Mouse (Mus musculus): Measurements from ENCODE around the gene Gins2. TPM values are rescaled to one million over a fixed set of nuclear protein-coding genes. Genes with fewer than 3 reads are reported as not detected.

Gene Gins2
- polyA plus RNA-seq, 2 experiments, result 37.5 to 63.4 TPM

- no peak for DNase-seq (ENCODE audit: low read depth in 3 of 3, low spot score in 3 of 3)
- no peak overlapping the region for H3K27ac ChIP-seq
- no peak overlapping the region for H3K9ac ChIP-seq (replicated peaks)
- no peak for ATAC-seq (ENCODE audit: insufficient read depth)
- TF ChIP-seq EP300 (IDR thresholded peaks at IDR 0.05; ENCODE audit: low read depth) (no peak), CTCF (IDR thresholded peaks at IDR 0.05; ENCODE audit: low read depth) (no peak)
- 54% methylated on average over 7 of the region's 8 CpGs for WGBS (ENCODE audit: insufficient replicate concordance)
- H3K36me3 ChIP-seq (replicated peaks; ENCODE audit: control insufficient read depth, insufficient read depth, low read depth), result no peaks in the 10 kb centered on the region
- no peaks in the 10 kb centered on the region for H3K9me3 ChIP-seq (ENCODE audit: control insufficient read depth, low read length)
- H3K27me3 ChIP-seq (ENCODE audit: control insufficient read depth, insufficient read depth, low read length), result no peaks in the 10 kb centered on the region
- H3K4me3 ChIP-seq (ENCODE audit: insufficient read depth in 1 of 2, low read depth in 2 of 2, low read length in 2 of 2), result no peak overlapping the region
- peaks cover 0 to 4% of the 10 kb centered on the region in 2 experiments; a peak in 1 of 4 replicates for H3K4me1 ChIP-seq (replicated peaks; ENCODE audit: control insufficient read depth in 2 of 2, insufficient read depth in 2 of 2, low read length in 1 of 2)
- no peak overlapping the region for H3K4me2 ChIP-seq (ENCODE audit: low read depth)
Observed at GRCm38 (mm10) chr8:120616663-120617626, 27.8 kb upstream of the Gins2 start.

DNA sequence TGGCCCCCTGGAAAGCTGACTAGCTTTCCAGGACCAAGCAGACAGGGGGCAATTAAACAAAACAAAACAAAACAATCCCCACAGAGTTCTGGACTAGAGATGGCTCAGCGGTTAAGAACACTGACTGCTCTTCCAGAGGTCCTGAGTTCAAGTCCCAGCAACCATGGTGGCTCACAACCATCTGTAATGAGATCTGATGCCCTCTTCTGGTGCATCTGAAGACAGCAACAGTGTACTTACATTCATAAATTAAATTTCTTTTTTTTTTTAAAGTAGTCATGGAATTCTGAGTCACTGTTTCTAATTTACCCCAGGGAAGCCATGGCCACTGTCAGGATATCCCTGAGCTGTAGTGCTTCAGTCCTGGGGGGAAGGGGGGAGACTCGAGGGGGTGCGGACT, 25.4 kb upstream of the Gins2 start:
- H3K9me3 ChIP-seq (ENCODE audit: control insufficient read depth, low read length), result no peaks in the 10 kb centered on the region
- no peak overlapping the region for H3K4me3 ChIP-seq (ENCODE audit: insufficient read depth in 1 of 2, low read depth in 2 of 2, low read length in 2 of 2)
- H3K27ac ChIP-seq, result no peak overlapping the region
- no peak overlapping the region for H3K9ac ChIP-seq (replicated peaks)
- ATAC-seq (ENCODE audit: insufficient read depth), result no peak
- DNase-seq (ENCODE audit: low read depth in 3 of 3, low spot score in 3 of 3), result no peak
- no peak overlapping the region for H3K4me2 ChIP-seq (ENCODE audit: low read depth)
- H3K27me3 ChIP-seq (ENCODE audit: control insufficient read depth, insufficient read depth, low read length), result no peaks in the 10 kb centered on the region
- 71% methylated on average over 3 of the region's 3 CpGs for WGBS (ENCODE audit: insufficient replicate concordance)
- H3K36me3 ChIP-seq (replicated peaks; ENCODE audit: control insufficient read depth, insufficient read depth, low read depth), result no peaks in the 10 kb centered on the region
- no peaks in the 10 kb centered on the region for H3K4me1 ChIP-seq (replicated peaks; ENCODE audit: control insufficient read depth in 2 of 2, insufficient read depth in 2 of 2, low read length in 1 of 2)
- no peak for TF ChIP-seq CTCF (IDR thresholded peaks at IDR 0.05; ENCODE audit: low read depth)
- no peak for TF ChIP-seq EP300 (IDR thresholded peaks at IDR 0.05; ENCODE audit: low read depth)

- Histone ChIP-seq H3K9me3 (ENCODE audit: control insufficient read depth, low read length) (no peaks in the 10 kb centered on the region), H3K4me3 (ENCODE audit: insufficient read depth in 1 of 2, low read depth in 2 of 2, low read length in 2 of 2) (no peak overlapping the region), H3K36me3 (replicated peaks; ENCODE audit: control insufficient read depth, insufficient read depth, low read depth) (no peaks in the 10 kb centered on the region), H3K4me2 (ENCODE audit: low read depth) (no peak overlapping the region), H3K27ac (no peak overlapping the region), H3K4me1 (replicated peaks; ENCODE audit: control insufficient read depth in 2 of 2, insufficient read depth in 2 of 2, low read length in 1 of 2) (no peaks in the 10 kb centered on the region), H3K27me3 (ENCODE audit: control insufficient read depth, insufficient read depth, low read length) (no peaks in the 10 kb centered on the region), H3K9ac (replicated peaks) (no peak overlapping the region)
- DNase-seq (ENCODE audit: low read depth in 3 of 3, low spot score in 3 of 3), result no peak
- WGBS (ENCODE audit: insufficient replicate concordance), result 68% methylated on average over 6 of the region's 6 CpGs
- ATAC-seq (ENCODE audit: insufficient read depth), result no peak
- TF ChIP-seq CTCF (IDR thresholded peaks at IDR 0.05; ENCODE audit: low read depth) (no peak), EP300 (IDR thresholded peaks at IDR 0.05; ENCODE audit: low read depth) (no peak)
Observed at GRCm38 (mm10) chr8:120610824-120611223, 21.7 kb upstream of the Gins2 start.

DNA sequence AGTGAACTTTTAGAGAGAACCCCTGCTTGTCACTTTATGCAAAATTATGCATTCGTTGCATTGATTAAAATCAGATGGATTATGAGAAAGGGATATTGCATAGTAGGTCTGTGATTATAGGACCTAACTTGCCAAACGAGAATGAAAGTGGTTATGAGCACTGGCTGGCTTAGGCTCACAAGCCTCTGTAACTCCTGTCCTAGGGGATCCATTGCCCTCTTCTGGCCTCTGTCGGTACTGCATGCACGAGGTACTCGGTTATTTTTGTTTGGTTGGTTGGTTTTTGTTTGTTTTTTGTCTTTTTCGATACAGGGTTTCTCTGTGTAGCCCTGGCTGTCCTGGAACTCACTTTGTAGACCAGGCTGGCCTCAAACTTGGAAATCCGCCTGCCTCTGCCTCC, 18.8 kb upstream of the Gins2 start:
- DNase-seq (ENCODE audit: low read depth in 3 of 3, low spot score in 3 of 3) (peak in 2 of 3 experiments; percentile 47 to 52), ATAC-seq (ENCODE audit: insufficient read depth) (peak; percentile 44; the same call in 1 of the 2 replicates)
- Histone ChIP-seq H3K27me3 (ENCODE audit: control insufficient read depth, insufficient read depth, low read length) (no peaks in the 10 kb centered on the region), H3K4me3 (ENCODE audit: insufficient read depth in 1 of 2, low read depth in 2 of 2, low read length in 2 of 2) (no peak overlapping the region), H3K36me3 (replicated peaks; ENCODE audit: control insufficient read depth, insufficient read depth, low read depth) (no peaks in the 10 kb centered on the region), H3K4me1 (replicated peaks; ENCODE audit: control insufficient read depth in 2 of 2, insufficient read depth in 2 of 2, low read length in 1 of 2) (no peaks in the 10 kb centered on the region), H3K9ac (replicated peaks) (no peak overlapping the region; the same call in 1 of the 2 replicates), H3K4me2 (ENCODE audit: low read depth) (peak overlapping the region; percentile 27), H3K9me3 (ENCODE audit: control insufficient read depth, low read length) (no peaks in the 10 kb centered on the region), H3K27ac (no peak overlapping the region)
- TF ChIP-seq EP300 (IDR thresholded peaks at IDR 0.05; ENCODE audit: low read depth) (no peak), CTCF (IDR thresholded peaks at IDR 0.05; ENCODE audit: low read depth) (peak; percentile 94)
- WGBS (ENCODE audit: insufficient replicate concordance), result 6% methylated on average over 7 of the region's 7 CpGs

DNA sequence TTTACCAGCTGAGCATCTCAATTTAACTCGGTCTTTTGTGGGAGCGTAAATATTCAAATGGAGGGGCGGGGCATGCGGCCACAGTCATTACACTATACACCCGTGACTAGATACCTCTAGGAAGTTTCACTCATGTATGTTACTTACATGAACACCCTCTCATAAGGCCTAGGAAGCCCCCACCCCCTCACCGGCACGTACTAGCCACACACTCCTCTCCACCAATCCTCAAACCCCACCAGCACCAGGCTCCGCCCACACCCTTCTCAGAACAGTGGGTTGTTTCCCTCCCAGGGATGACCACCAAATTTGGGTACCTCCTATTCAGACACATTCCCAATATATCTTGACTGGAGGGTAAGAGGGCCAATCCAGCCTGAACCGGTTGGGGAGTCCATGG, 18.4 kb upstream of the Gins2 start:
- H3K9ac ChIP-seq (replicated peaks), result no peak overlapping the region
- no peaks in the 10 kb centered on the region for H3K27me3 ChIP-seq (ENCODE audit: control insufficient read depth, insufficient read depth, low read length)
- DNase-seq (ENCODE audit: low read depth in 3 of 3, low spot score in 3 of 3), result no peak
- peak overlapping the region; percentile 27 for H3K4me2 ChIP-seq (ENCODE audit: low read depth)
- H3K4me1 ChIP-seq (replicated peaks; ENCODE audit: control insufficient read depth in 2 of 2, insufficient read depth in 2 of 2, low read length in 1 of 2), result no peaks in the 10 kb centered on the region
- H3K4me3 ChIP-seq (ENCODE audit: insufficient read depth in 1 of 2, low read depth in 2 of 2, low read length in 2 of 2), result no peak overlapping the region
- TF ChIP-seq CTCF (IDR thresholded peaks at IDR 0.05; ENCODE audit: low read depth) (no peak), EP300 (IDR thresholded peaks at IDR 0.05; ENCODE audit: low read depth) (no peak)
- ATAC-seq (ENCODE audit: insufficient read depth), result 0 out of 2 replicates have a peak, but pooled peaks have one; percentile 26
- no peaks in the 10 kb centered on the region for H3K36me3 ChIP-seq (replicated peaks; ENCODE audit: control insufficient read depth, insufficient read depth, low read depth)
- no peak overlapping the region for H3K27ac ChIP-seq
- H3K9me3 ChIP-seq (ENCODE audit: control insufficient read depth, low read length), result no peaks in the 10 kb centered on the region
- 71% methylated on average over 9 of the region's 9 CpGs for WGBS (ENCODE audit: insufficient replicate concordance)

Measured in liver, embryonic 14.5 days (tissue).